Mouse (Mus musculus) adrenal gland (tissue): ENCODE data around the gene Hand1.
"Not testable (repeated sequence)": the region's sequence is repeated elsewhere in the genome, so short reads cannot be mapped to it uniquely, and the experiment has no call there.

Experiments used
- intact Hi-C: fragments of 180-260 bp; cut with DNase I; formaldehyde crosslinking; loops from one replicate; pipeline ENCODE4 v1.15.1; 2025
- long read RNA-seq, 2 experiments: library from polyadenylated mRNA; unstranded; transcript quantifications; one replicate each; pipeline ENCODE4 v2.0.0; 2020; ENCODE audit warnings: borderline replicate concordance in 1 of 2; ENCODE audit not compliant: insufficient replicate concordance in 1 of 2

Gene Hand1
- long read RNA-seq, experiment 1, transcript Hand1-201 (2 exons, 1,904 nt), result major isoform, 5 of 6 reads
- long read RNA-seq, experiment 1, partial matches to known transcripts, result 1 of 6 reads
- long read RNA-seq, experiment 1, other reads (novel, unspliced or antisense), result 0 of 6 reads
- long read RNA-seq, experiment 2, transcript Hand1-201 (2 exons, 1,904 nt), result major isoform, 8 of 9 reads
- long read RNA-seq, experiment 2, partial matches to known transcripts, result 1 of 9 reads
- long read RNA-seq, experiment 2, other reads (novel, unspliced or antisense), result 0 of 9 reads

- intact Hi-C loops, result no loop called here
Measured at GRCm38 (mm10) chr11:57832552-57833201, at the start of gene Hand1. Hand1 (minus strand) TSS chr11:57832818.

GRCm38 (mm10) chr11:57876157-57876556, 43.5 kb upstream of the Hand1 start:
- intact Hi-C loops, result no loop called here

DNA sequence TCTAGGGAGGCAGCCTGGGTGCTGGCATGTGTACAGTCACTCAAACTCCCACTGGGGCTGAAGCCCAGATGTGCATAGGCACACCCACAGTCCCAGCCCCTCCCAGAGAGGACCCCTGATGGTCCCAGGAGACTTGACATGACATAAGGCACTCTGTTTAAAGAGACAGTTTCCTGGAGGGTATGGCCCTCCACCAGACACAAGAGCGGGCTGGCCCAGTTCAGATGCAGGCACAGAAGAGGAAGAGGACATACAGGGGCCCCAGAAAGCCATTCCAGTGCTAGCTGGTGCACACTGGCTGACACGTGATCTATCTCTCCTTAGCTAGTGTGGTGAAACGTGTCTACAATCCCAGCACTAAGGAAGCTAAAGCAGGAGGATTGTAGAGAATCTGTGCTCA, 40.4 kb upstream of the Hand1 start:
- intact Hi-C loops, result no loop called here

DNA sequence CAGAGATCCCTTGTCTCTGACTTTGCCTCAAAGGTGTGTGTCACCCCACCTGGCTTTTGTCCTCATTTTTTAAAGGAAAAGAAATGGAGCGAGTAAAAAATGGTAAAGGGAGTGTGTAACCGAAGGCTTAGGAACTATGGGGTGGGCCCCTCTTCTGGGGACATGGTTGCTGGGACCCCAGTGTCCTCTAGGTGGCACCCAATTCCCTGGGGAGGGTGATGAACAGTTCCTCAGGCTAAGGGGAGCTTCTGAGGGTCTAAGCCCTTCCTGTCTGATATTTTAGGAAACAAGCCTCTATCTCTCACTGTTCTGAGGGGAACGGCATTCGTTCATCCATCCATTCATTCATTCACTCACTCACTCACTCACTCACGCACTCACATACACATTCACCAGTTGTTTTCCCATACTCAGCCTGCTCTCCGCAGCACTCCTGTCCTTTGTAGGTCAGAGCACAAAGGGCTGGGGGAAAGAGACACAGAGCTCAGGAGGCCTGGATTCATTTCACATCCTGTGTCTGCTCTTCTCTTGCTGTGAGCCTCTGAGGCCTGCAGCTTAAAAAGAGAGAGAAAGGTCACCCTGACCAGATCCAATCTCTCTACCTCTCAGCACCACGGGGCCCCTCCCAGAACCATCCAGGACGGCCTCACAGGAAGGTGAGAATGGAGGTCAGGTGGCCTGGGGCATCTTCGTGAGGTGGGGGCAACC, 36.3 kb upstream of the Hand1 start:
- intact Hi-C loops, result loop anchor here (5.0 kb wide), 1 partner anchor 63 kb away; no protein-coding TSS in a partner anchor

DNA sequence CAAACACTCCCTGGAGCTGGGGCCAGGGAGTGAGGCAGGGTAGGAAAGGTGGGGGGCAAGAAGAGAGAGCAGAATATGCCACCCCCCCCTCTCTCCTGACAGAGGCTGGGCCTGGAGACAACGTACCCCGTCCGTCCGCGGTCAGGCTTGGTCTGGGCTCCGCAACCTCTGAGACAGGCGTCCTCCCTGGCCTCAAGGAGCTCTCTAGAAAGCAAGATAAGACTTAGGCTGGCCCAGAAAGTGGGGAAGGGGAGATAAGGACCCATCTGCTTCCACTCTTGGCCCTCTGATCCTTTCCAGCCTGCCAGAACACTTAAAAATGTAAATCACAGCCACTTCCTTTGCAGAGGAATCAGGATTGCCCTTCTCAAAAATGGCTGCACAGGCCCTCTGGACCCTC, 33.8 kb upstream of the Hand1 start:
- intact Hi-C loops, result loop anchor here (5.0 kb wide), 1 partner anchor 66 kb away; no protein-coding TSS in a partner anchor

- intact Hi-C loops, result no loop called here
Measured at GRCm38 (mm10) chr11:57864577-57864976, 32.0 kb upstream of the Hand1 start.

- intact Hi-C loops, result no loop called here
Measured at GRCm38 (mm10) chr11:57862088-57862487, 29.5 kb upstream of the Hand1 start.

GRCm38 (mm10) chr11:57857709-57858108, 25.1 kb upstream of the Hand1 start:
- intact Hi-C loops, result no loop called here

DNA sequence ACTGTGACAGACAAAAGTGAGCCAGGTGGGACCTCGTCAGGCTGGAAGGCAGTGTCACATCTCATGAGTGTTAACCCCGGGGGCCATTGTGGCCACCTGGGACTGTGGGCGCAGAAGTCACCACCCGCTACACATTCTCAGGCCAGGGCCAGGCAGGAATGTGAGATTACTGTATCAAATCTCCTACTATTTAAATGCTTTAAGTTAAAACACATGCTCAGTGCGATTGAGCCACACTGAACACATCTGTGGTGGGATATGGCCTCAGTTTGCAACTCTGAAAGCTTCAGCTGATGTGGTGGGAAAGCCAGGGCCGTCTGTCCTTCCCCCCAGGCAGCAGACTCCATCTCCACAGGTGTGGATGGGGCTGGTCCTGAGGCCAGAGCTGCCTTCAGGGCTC, 21.0 kb upstream of the Hand1 start:
- intact Hi-C loops, result no loop called here

GRCm38 (mm10) chr11:57850931-57851330, 18.3 kb upstream of the Hand1 start:
- intact Hi-C loops, result no loop called here

DNA sequence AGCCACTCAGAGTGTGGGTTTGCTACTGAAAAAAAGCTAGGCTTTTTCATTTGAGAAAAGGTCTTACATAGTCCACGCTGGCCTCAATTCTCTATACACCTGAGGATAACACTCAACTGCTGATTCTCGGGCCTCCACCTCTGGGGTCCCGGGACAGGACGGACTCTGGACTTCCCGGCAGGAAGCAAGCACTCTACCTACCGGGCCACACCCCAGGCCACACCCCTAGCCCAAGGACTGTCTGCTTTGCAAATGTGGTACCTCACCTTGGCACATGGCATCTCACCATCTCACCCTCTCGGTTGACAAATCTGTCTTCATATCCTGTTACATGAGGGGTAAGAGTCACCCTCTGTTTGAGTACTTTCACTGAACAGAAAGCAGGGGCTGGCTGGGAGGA, 17.7 kb upstream of the Hand1 start:
- intact Hi-C loops, result no loop called here

DNA sequence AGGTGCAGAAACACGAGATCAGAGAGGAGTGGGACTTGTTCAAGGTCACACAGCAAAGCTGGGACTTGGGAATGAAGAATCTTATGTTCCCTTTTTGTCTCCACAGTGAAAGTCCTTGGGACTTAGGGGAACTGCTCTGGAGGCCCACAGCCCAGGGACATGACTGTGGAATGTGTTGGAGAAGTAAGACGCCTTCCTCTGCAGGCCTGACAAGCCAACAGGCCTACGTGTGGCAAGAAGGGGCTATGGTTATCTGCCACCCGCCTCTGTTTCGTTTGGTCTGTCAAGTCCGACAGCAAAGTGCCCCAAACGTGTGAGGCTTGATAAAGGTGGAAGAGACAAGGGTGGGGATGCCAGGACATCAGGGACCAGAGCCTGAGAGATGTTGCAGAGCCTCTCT, 14.8 kb upstream of the Hand1 start:
- intact Hi-C loops, result no loop called here

DNA sequence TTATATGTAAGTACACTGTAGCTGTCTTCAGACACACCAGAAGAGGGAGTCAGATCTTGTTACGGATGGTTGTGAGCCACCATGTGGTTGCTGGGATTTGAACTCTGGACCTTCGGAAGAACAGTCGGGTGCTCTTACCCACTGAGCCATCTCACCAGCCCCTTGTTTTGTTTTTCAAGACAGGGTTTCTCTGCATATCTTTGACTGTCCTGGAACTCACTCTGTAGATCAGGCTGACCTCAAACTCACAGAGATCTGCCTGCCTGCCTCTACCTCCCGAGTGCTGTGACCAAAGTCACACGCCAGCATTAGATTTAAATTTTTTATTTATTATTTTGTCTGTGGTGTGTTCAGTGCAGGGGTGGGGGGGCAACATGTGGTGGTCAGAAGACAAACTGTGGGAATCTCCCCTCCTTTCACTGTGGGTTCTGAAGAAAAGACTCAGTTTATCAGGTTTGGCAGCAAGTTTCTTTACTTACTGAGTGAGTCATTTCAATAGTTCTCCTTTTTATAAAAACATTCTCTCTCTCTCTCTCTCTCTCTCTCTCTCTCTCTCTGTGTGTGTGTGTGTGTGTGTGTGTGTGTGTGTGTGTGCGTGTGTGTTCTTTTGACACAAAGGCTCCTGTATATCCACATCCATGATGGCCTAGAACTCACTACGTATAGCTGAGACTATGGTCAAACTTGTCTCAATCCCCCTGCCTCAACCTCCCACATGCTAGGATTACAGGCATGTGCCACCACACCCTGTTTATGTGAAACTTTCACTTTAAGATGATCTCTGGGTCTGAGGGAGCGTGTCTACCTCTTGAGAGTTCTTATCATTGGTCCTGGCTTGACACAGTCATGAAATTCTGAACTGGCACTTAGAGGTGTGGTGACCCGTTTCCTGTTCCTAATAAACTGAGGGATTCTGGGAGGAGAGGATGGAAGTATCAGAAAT, 14.1 kb upstream of the Hand1 start:
- intact Hi-C loops, result not testable (repeated sequence)

DNA sequence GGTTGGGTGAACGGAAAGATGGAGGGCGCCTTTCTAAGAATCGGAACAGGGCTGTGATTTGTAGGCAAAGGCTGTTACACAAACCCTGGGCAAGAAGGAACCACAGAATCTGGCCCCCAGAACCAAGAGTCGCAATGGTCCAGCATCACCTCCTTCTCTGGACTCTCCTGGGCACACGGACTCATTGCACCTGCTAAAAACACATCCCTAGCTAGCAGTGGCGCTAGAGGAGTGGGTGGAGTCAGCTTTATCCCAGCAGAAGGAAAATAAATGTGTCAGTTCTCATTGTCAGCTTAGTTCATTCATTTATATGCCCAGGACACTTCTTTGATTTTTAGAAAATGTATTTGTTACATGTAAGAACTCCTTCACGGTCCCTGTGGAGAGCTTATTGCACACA, 8.8 kb upstream of the Hand1 start:
- intact Hi-C loops, result no loop called here

DNA sequence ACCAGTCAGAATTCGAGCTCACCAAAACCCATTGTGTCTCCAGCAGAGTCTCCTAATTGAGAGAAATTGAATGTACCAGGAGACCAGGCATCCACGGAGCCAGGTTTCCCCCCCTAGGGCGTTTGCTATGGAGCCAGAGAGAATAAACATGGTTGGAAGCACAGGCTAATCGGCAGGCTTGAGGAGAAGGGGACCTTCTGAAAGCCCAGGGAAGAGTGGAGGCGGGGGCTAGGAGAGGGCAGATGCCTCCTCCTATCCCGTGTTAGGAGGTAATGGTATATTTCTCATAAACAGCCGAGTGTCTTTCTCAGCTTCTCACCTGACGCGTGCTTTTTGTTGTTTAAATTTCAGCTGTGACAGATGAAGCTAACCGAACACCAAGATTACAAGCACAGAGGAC, 8.4 kb upstream of the Hand1 start:
- intact Hi-C loops, result no loop called here

DNA sequence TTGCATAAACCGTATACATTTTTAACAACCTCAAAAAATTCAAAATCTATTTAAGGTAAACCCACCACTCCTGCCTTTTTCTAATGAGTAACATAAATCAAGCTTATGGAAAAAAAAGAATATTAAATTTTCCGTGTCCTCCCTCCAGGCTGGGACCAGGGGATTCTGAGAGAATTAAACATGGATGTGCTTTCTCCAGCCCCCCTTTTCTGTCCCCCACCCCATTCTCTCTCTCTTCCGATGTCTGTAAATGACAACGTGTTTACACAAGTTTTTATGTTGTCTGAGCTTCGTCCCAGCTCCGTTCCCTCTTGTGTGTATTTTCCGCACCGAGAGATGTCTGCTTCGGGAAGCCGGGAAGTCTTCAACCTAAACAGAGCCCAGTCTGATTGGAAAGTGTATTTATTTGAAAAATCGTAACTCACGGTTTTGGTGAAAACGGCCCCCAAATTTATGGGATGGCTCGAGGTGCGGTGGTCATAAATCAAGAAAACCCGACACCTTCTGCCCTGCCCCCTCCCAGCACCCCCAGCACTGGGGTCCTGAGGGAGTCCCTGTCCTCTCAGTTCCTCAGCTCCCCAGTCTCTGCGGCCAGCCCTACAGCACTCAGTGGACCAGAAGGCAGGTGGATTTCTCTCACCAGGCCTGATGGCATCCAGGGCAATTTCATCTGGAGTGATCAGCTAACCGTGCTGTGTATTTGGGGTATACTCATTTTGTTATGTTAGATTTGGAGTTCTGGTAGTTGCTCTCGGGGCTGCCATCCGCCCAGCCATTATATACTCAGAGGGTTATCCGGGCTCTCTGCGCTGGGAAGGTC, 5.5 kb upstream of the Hand1 start:
- intact Hi-C loops, result no loop called here

DNA sequence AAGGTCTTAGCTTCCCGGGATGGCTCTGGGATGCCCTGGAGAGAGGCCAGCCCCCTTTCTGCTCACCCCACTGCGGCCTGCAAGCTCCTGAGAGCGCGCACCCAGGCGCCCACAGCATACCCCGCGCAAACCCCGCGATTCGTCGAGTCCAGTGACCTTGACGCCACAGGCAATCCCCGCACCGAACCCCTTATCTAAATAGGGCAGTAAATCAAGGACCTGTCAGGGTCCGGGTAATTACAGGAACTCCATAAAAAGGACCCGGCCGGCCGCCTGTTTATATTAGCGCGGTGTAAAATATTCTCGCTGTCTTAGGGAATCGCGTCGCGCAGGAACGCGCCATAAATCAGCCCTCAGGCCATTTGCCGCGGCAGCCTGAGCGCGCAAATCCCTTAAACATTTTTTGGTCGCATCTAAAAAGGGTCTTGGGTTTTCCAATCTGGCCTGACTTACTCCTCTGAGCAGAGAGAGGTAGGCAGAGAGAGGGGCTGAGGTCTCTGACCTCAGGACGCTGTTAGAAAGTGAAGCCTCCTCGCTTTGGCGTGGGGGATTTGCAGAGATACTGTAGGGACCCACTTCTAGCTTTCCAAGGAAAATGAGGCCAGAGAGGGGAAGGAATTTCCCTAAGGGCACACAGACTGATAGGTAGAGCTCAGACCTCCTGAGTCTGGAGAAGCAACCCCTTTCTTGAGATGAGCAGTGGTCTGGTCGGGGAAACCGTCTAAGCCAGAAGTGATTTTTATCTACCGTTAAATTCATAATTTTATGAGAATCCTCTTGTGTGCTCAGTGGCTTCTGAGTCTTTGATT, 4.5 kb upstream of the Hand1 start:
- intact Hi-C loops, result no loop called here

DNA sequence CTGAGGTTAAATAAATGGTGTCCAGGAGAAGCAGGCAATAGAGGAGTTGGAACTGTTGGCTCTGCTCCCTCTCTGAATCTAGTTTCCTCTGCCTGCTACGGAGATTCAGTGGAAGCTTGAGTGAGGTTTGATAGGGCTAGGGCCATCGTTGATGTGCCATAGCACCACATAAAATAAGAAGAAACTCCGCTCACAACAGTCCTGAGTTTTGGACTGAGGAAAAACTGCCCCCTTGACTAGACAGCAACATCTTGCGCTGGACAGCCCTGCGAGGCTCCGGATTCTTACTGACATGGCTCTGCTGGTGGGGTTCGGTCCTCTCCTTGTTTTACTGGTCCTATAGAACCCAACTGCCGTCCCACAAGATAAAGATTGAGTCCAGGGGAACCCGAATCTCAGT, 3.8 kb upstream of the Hand1 start:
- intact Hi-C loops, result no loop called here

DNA sequence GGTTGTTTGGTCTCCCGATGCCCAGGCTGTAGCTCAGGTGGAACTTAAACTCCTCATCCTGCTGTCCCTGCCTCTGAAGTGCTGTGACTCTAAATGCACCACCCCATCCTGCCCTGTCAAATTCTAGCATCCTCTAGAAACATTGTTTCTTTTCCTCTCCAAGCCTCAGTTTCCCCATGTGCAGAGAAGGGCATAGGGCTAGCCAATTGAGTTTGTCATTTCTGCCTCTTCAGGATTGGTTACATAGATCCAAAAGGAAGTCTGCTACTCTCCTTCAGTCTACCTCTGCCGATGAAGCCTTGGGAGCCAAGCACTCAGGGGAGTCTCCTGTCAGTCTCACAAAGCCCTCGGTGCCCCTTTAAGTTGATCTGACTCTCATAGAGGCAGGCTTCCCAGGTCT, 3.3 kb upstream of the Hand1 start:
- intact Hi-C loops, result no loop called here

DNA sequence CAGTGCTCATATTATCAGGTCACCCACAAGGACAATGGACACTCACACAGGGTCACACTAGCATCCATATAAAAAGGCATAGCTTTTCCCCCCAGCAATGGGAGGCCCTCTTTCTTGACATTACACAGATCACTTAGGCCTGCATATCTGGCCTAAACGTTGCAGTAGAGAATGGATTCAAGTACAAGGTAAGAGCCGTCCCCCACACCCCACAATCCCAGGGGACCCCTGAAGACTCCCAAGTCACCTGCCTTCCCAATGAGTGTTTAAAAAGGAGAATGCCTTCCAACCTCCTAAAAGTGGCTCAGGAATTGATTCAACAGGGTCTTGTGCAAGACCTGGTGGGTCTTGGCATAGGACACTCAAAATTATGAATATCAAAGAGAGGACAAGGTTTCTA, 2.7 kb upstream of the Hand1 start:
- intact Hi-C loops, result no loop called here
